Mouse (Mus musculus) CH12.LX (cell line): ENCODE data around the gene Prlr. TPM values are rescaled to one million over a fixed set of nuclear protein-coding genes. Genes with fewer than 3 reads are reported as not detected.

ENCODE experiments used
- DNase-seq: peaks from one replicate; pipeline ENCODE4 v3.0.0-alpha.2; 2013; ENCODE audit errors: extremely low read depth
- H3K27ac ChIP-seq: 2 replicates; pipeline ENCODE4 v1.5.1; 2012; ENCODE audit warnings: low read depth, mild to moderate bottlenecking, control low read depth, moderate library complexity; ENCODE audit not compliant: insufficient read depth
- H3K27me3 ChIP-seq: replicated peaks from 2 replicates; pipeline ENCODE3; 2012; ENCODE audit warnings: inconsistent platforms
- H3K36me3 ChIP-seq, 2 experiments: replicated peaks in 1 of 2; 2 replicates each; pipeline versions ENCODE3 to v1.6.1; 2012; ENCODE audit warnings: inconsistent platforms in 1 of 2, low read length in 1 of 2, mild to moderate bottlenecking in 1 of 2, mixed read lengths in 1 of 2, moderate library complexity in 1 of 2; ENCODE audit not compliant: control insufficient read depth in 1 of 2, insufficient read depth in 1 of 2
- H3K4me1 ChIP-seq, 2 experiments: 2 replicates each; pipeline ENCODE4 v1.6.1; 2012; ENCODE audit warnings: inconsistent platforms in 1 of 2, moderate library complexity in 1 of 2; ENCODE audit not compliant: insufficient read depth in 2 of 2, control insufficient read depth in 1 of 2
- H3K4me2 ChIP-seq: 2 replicates; pipeline ENCODE4 v1.6.1; 2012; ENCODE audit warnings: low read depth, mild to moderate bottlenecking, control low read depth; ENCODE audit not compliant: poor library complexity, insufficient read depth, severe bottlenecking
- H3K4me3 ChIP-seq, 3 experiments: fragments of 150-350 bp in 1 of 3; sonication (generic) in 1 of 3; replicated peaks in 1 of 3; 2 replicates each; pipeline versions ENCODE3 to v1.5.1; 2011 to 2012; ENCODE audit warnings: low read depth in 2 of 3, low read length in 2 of 3, mild to moderate bottlenecking in 2 of 3, moderate library complexity in 2 of 3, control low read depth in 1 of 3, improper control_type of control experiment in 1 of 3, inconsistent platforms in 1 of 3, mixed read lengths in 1 of 3; ENCODE audit not compliant: poor library complexity in 1 of 3
- H3K79me2 ChIP-seq: replicated peaks from 2 replicates; pipeline ENCODE4 v1.6.1; 2012; ENCODE audit warnings: mild to moderate bottlenecking, moderate library complexity; ENCODE audit not compliant: control insufficient read depth, poor library complexity, insufficient read depth, severe bottlenecking; ENCODE audit errors: extremely low read depth
- H3K9ac ChIP-seq: 2 replicates; pipeline ENCODE4 v1.6.1; 2012; ENCODE audit warnings: low read depth, mild to moderate bottlenecking, control low read depth, moderate library complexity; ENCODE audit not compliant: insufficient read depth
- H3K9me3 ChIP-seq: replicated peaks from 2 replicates; pipeline ENCODE3; 2012; ENCODE audit warnings: low read length, inconsistent platforms, mixed read lengths
- BHLHE40 ChIP-seq: IDR thresholded peaks from 2 replicates; pipeline ENCODE4 v1.6.1; 2011; ENCODE audit warnings: mild to moderate bottlenecking, low read depth, low read length, improper control_type of control experiment
- ELF1 ChIP-seq: IDR thresholded peaks from 2 replicates; pipeline ENCODE4 v1.6.1; 2014; ENCODE audit warnings: low read depth, mild to moderate bottlenecking, inconsistent platforms, low read length, improper control_type of control experiment
- JUND ChIP-seq: conservative IDR thresholded peaks from 2 replicates; pipeline ENCODE4 v1.6.1; 2011; ENCODE audit warnings: low read depth, low read length, improper control_type of control experiment
- MAFK ChIP-seq: IDR thresholded peaks from 2 replicates; pipeline ENCODE4 v1.6.1; 2011; ENCODE audit warnings: low read length, improper control_type of control experiment; ENCODE audit not compliant: insufficient replicate concordance
- MAZ ChIP-seq: IDR thresholded peaks from 2 replicates; pipeline ENCODE4 v1.6.1; 2012; ENCODE audit warnings: low read depth, mild to moderate bottlenecking, inconsistent platforms, low read length, improper control_type of control experiment, moderate library complexity
- RAD21 ChIP-seq: IDR thresholded peaks from 2 replicates; pipeline ENCODE4 v1.6.1; 2011; ENCODE audit warnings: low read depth, mild to moderate bottlenecking, low read length, improper control_type of control experiment, moderate library complexity
- RCOR1 ChIP-seq: conservative IDR thresholded peaks from 2 replicates; pipeline ENCODE4 v1.6.1; 2012; ENCODE audit warnings: low read depth, mild to moderate bottlenecking, inconsistent platforms, low read length, improper control_type of control experiment
- TBP ChIP-seq: conservative IDR thresholded peaks from 2 replicates; pipeline ENCODE4 v1.6.1; 2011; ENCODE audit warnings: low read depth, low read length, improper control_type of control experiment
- TCF12 ChIP-seq: IDR thresholded peaks from 2 replicates; pipeline ENCODE4 v1.6.1; 2014; ENCODE audit warnings: low read depth, mild to moderate bottlenecking, inconsistent platforms, low read length, improper control_type of control experiment
- USF2 ChIP-seq: conservative IDR thresholded peaks from 2 replicates; pipeline ENCODE4 v1.6.1; 2011; ENCODE audit warnings: low read depth, low read length, improper control_type of control experiment
- ZKSCAN1 ChIP-seq: IDR thresholded peaks from 2 replicates; pipeline ENCODE4 v1.6.1; 2012; ENCODE audit warnings: low read depth, inconsistent platforms, low read length, improper control_type of control experiment, borderline replicate concordance
- dilution Hi-C: fragments of 300-500 bp; cut with MboI; formaldehyde crosslinking; loops from 2 replicates; pipeline ENCODE4 v1.14.3; 2020; ENCODE audit warnings: low sequenced_read_pairs; ENCODE audit not compliant: extremely low pct_unique_long_range_greater_than_20kb, extremely low pct_ligation_motif_present
- in situ Hi-C: fragments of 300-500 bp; cut with MboI; formaldehyde crosslinking; loops from 3 replicates; pipeline ENCODE4 v1.14.3; 2019; ENCODE audit warnings: low sequenced_read_pairs, low pct_ligation_motif_present, low pct_unique_long_range_greater_than_20kb, mixed read lengths
- polyA plus RNA-seq: library from polyadenylated mRNA; unstranded; fragments of >175 nt; gene quantifications from 2 replicates; pipeline ENCODE4 v1.2.1, GENCODE M21; 2012; ENCODE audit warnings: low read depth; ENCODE audit not compliant: insufficient read length
- total RNA-seq, 2 experiments: library from RNA; depleted of rRNA; stranded (reverse); fragments of 300-350 nt in 1 of 2; fragments of >200 nt in 1 of 2; gene quantifications; 2 replicates each; pipeline ENCODE4 v1.2.3; 2012 to 2014

The Prlr gene
- total and polyA plus RNA-seq, 3 experiments, result not detected

- no peaks in the 10 kb centered on the region for H3K36me3 ChIP-seq
- H3K4me2 ChIP-seq, result no peak overlapping the region
- no peak overlapping the region for H3K27ac ChIP-seq
- H3K9me3 ChIP-seq, result no peaks in the 10 kb centered on the region
- no peaks in the 10 kb centered on the region for H3K27me3 ChIP-seq
- dilution Hi-C loops, result no loop called here
- H3K9ac ChIP-seq, result no peak overlapping the region
- TF ChIP-seq ELF1 (no peak), BHLHE40 (no peak)
- H3K4me1 ChIP-seq, result no peaks in the 10 kb centered on the region
- no peak for DNase-seq
- H3K79me2 ChIP-seq, result no peaks in the 10 kb centered on the region
- no peak overlapping the region for H3K4me3 ChIP-seq
- in situ Hi-C loops, result no loop called here
These were observed 85.2 kb downstream of the Prlr start for GRCm38 (mm10) chr15:10262219-10262618.

GRCm38 (mm10) chr15:10262641-10263040 is 85.6 kb downstream of the Prlr start:
- no peak overlapping the region for H3K4me3 ChIP-seq
- no peak for DNase-seq
- H3K27ac ChIP-seq, result no peak overlapping the region
- TF ChIP-seq RCOR1 (no peak), RAD21 (no peak)
- no peaks in the 10 kb centered on the region for H3K27me3 ChIP-seq
- no peaks in the 10 kb centered on the region for H3K9me3 ChIP-seq
- H3K9ac ChIP-seq, result no peak overlapping the region
- H3K4me1 ChIP-seq, result no peaks in the 10 kb centered on the region
- no peak overlapping the region for H3K4me2 ChIP-seq
- dilution Hi-C loops (no loop called here), in situ Hi-C loops (no loop called here)
- no peaks in the 10 kb centered on the region for H3K36me3 ChIP-seq
- no peaks in the 10 kb centered on the region for H3K79me2 ChIP-seq

- Histone ChIP-seq H3K4me3 (no peak overlapping the region), H3K9ac (no peak overlapping the region), H3K9me3 (no peaks in the 10 kb centered on the region), H3K4me2 (no peak overlapping the region), H3K27me3 (no peaks in the 10 kb centered on the region), H3K79me2 (no peaks in the 10 kb centered on the region), H3K36me3 (no peaks in the 10 kb centered on the region), H3K27ac (no peak overlapping the region), H3K4me1 (no peaks in the 10 kb centered on the region)
- in situ Hi-C loops, result no loop called here
- TF ChIP-seq JUND (no peak), ZKSCAN1 (no peak), TCF12 (no peak), MAZ (no peak), USF2 (no peak), RCOR1 (no peak), TBP (no peak), MAFK (no peak), RAD21 (no peak)
- DNase-seq, result no peak
- dilution Hi-C loops, result no loop called here
These were observed 86.4 kb downstream of the Prlr start for GRCm38 (mm10) chr15:10263420-10263819.
